12 mouse cellular contexts compared by ENCODE assay signal in the genomic region with DNA sequence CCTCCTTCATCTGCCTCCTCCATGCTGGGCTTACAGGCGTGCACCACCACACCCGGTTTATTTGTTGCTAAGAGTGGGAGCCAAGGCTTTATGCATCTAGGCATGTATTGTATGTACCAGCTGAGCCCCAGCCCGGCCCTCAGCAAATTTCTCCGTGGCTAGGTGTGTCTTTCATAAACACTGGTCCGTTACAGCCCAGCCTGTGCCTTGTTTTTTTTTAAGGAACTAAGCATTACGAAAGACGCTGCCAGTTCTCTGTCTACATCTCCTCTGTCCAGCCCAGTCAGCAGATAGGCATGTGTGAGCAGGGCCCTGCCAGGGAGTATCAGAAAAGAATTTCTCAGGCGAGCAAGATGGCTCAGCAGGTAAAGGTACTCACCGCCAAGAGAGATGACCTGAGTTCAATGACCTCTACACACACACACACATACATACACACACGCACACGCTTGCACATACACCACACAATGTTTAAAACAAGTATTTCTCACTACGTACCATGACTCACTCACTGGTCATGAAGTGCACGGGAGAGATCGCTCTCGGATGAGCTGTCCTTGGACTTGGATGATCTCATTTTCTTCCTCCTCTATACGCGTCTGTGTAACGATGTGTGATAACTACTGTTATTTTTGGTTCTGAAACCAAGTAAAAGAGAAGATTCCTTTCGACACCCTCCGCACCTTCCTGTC. TPM values are rescaled to one million over a fixed set of nuclear protein-coding genes. Genes with fewer than 3 reads are reported as not detected.
DNase-seq lines count a peak whose midpoint lies in the region; ATAC-seq and TF ChIP-seq lines count a peak whose summit lies in the region.
"Had no signal": no experiment of that assay in that cellular context is flagged by ENCODE, and none has a peak within 500 bp of the region (broad histone marks: within the 10 kb centered on the region; RNA-seq: fewer than 3 reads in every experiment).

No protein-coding gene starts in this region.

- H3K4me3 ChIP-seq in gastrocnemius, adult 2 months = no peak overlapping the region
- H3K4me3 ChIP-seq: forebrain, embryonic 15.5 days; heart, embryonic 15.5 days had no signal

- DNase-seq in gastrocnemius, adult 2 months = no peak
- DNase-seq in gastrocnemius, postnatal 25 days = no peak
- DNase-seq in right cerebral cortex, adult 2 months (ENCODE audit: low spot score in 2 of 2) = peak; percentile 36 to 51
- no peak for DNase-seq in right cerebral cortex, postnatal 25 days
- DNase-seq in brain, adult 2 months (ENCODE audit: low read depth, low spot score) = peak; percentile 79
- DNase-seq in thymus, postnatal 36 days = no peak
- DNase-seq in kidney, adult 8-10 months = no peak
- DNase-seq: retina, postnatal 1 day had no signal

- no peak for TF ChIP-seq CTCF in gastrocnemius, adult 2 months (IDR thresholded peaks at IDR 0.05)

- intact Hi-C loops in gastrocnemius, adult 2 months (cut with DNase I) = no loop called here

- peak; percentile 74 for ATAC-seq in monocyte, adult 5-6 weeks (replicated peaks; ENCODE audit: insufficient number of reproducible peaks, low FRiP score, low TSS enrichment, poor library complexity, severe bottlenecking)
- ATAC-seq: forebrain, embryonic 15.5 days; intestine, embryonic 16.5 days had no signal

- 0 out of 2 replicates have a peak overlapping the region, but pooled peaks have one; percentile 16 for H3K27ac ChIP-seq in gastrocnemius, adult 2 months
- H3K27ac ChIP-seq: forebrain, embryonic 15.5 days; heart, embryonic 15.5 days had no signal

RNA-seq across cellular contexts. Expression of a gene that starts 10.9 kb away (rescaled TPM):
- 1 to 10 TPM; 8.0 to 10.0 TPM for total RNA-seq in gastrocnemius, adult 2 months (2021)
- total RNA-seq in gastrocnemius, postnatal 25 days (2021) = 1 to 10 TPM; 6.0 to 7.2 TPM
- 25.0 to 39.5 TPM (median 28.8 TPM) in 3 replicates for total RNA-seq in monocyte, adult 5-6 weeks (2017)

RNA-seq across cellular contexts. Expression of a gene that starts 52.5 kb away (rescaled TPM):
- total RNA-seq in gastrocnemius, adult 2 months (2021) = 100 to 1,000 TPM; 211 to 236 TPM
- 100 to 1,000 TPM; 180 to 184 TPM for total RNA-seq in gastrocnemius, postnatal 25 days (2021)
- total RNA-seq in monocyte, adult 5-6 weeks (2017) = 193 to 248 TPM (median 198 TPM) in 3 replicates

Comparison
In these comparisons a context has a peak if more than half of its experiments do, and no peak if none do; other contexts are left out.
1. DNase-seq: peak in right cerebral cortex, adult 2 months (2 of 2) and brain, adult 2 months (single experiment); none in gastrocnemius, adult 2 months (single experiment), gastrocnemius, postnatal 25 days (single experiment), right cerebral cortex, postnatal 25 days (single experiment), thymus, postnatal 36 days (0 of 2) and kidney, adult 8-10 months (0 of 2).